Mouse (Mus musculus): ENCODE measurements around the gene Vegfb. TPM values are rescaled to one million over a fixed set of nuclear protein-coding genes. Genes with fewer than 3 reads are reported as not detected.
"Not testable (repeated sequence)": the region's sequence is repeated elsewhere in the genome, so short reads cannot be mapped to it uniquely, and the experiment has no call there.

The Vegfb gene
- polyA plus RNA-seq, 1 experiment from 2014 or later = 37.3 TPM

DNA sequence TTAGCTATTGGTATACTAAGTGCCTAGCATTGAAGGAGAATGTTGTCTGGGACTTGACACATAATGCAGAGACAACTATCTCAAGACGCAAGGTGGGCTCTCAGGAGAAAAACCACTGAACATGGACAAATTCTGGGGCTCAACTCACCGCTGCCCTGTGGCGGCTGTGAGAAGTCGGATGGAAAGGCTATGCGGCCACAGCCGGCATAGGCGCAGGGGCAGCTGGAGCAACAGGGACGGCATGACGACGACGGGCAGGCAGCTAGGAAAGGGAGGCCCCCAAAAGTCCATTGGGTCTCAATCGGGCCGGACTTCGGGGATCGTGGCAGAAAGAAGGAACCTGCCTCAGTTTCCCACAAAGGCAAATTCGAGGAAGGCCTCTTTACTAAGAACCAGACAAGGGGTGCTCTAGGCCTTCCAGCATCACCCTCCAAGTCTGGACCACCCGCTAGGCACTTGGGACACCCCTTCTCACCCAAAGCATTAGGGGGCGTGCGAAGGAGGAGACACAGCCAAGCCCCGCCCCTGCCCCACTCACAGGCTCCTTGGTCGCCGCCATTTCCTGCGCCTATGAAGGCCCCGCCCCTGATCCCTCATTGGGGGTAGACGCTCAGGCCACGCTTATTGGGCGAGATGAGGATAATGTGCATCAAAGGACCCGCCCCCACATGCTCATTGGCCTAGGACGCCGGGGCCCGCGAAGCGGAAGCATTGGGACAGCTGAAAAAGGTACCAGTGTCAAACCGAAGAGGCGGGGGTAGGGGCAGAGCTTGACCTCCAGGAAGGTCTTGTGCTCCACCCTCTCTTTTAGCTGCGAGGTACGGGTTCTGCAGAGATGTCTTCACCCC is 4.8 kb upstream of the Vegfb start, which contains the start of gene Dnajc4:
Dnajc4 (minus strand) TSS at position 562 of the 848 bp plus-strand sequence.
- H3K9ac ChIP-seq (replicated peaks; ENCODE audit: low read length) = peak within 1 kb of the TSS; percentile 80
- peak within 1 kb of the TSS; percentile 73 for H3K27ac ChIP-seq (ENCODE audit: low read length)
- ATAC-seq (ENCODE audit: low FRiP score, low TSS enrichment) = peak; percentile 95
- no peaks in the 10 kb centered on the region for H3K9me3 ChIP-seq (ENCODE audit: low read length)
- peak within 1 kb of the TSS; percentile 67 for H3K4me3 ChIP-seq (ENCODE audit: low read length)
- H3K27me3 ChIP-seq (ENCODE audit: insufficient read depth, low read length) = no peaks in the 10 kb centered on the region
- peak within 1 kb of the TSS; percentile 99 for H3K4me2 ChIP-seq (replicated peaks; ENCODE audit: low read depth, low read length)
- peaks cover 41% of the 10 kb centered on the region for H3K4me1 ChIP-seq (ENCODE audit: insufficient read depth, low read length)
- WGBS = 2% methylated on average over 37 of the region's 37 CpGs
- H3K36me3 ChIP-seq (ENCODE audit: insufficient read depth, low read length) = peaks cover 3% of the 10 kb centered on the region; the same call in 1 of the 2 replicates

DNA sequence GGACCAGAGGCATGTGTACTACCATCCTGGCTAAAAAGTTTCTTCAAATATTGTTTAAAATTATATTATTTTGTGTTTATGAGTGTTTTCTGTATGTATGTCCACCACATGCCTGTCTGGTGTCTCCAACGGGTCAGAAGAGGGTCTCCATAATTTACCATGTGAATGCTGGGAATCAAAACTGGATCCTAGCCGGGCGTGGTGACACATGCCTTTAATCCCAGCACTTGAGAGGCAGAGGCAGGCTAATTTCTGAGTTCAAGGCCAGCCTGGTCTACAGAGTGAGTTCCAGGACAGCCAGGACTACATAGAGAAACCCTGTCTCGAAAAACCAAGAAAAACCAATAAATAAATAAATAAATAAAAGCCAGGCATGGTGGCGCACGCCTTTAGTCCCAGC is 3.7 kb upstream of the Vegfb start:
- not testable (repeated sequence) for H3K4me3 ChIP-seq (ENCODE audit: low read length); H3K4me2 ChIP-seq (replicated peaks; ENCODE audit: low read depth, low read length); H3K9ac ChIP-seq (replicated peaks; ENCODE audit: low read length); H3K27ac ChIP-seq (ENCODE audit: low read length); H3K36me3 ChIP-seq (ENCODE audit: insufficient read depth, low read length); H3K9me3 ChIP-seq (ENCODE audit: low read length); ATAC-seq (ENCODE audit: low FRiP score, low TSS enrichment); H3K27me3 ChIP-seq (ENCODE audit: insufficient read depth, low read length)
- peaks cover 43% of the 10 kb centered on the region for H3K4me1 ChIP-seq (ENCODE audit: insufficient read depth, low read length)
- WGBS = 87% methylated on average over 6 of the region's 6 CpGs

DNA sequence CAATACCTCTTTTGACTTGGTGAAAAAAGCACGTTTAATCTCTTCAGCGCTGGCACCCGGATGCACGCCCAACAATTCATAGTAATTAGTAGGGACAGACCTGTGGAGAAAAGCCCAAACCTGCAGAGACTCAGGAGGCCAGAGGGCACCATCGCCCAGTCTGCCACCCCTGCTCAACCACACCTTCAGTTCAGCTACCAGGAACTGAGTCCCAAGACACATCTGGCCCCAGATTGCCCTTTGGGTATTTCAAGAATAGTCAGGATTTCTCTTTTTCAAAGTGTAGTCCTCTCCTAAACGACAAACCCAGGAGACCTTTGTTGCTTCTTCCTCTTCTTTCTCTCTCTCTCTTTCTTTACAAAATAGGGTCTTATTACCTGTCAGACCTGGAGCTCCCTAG is 3.3 kb upstream of the Vegfb start:
- 90% methylated on average over 6 of the region's 6 CpGs for WGBS
- H3K4me3 ChIP-seq (ENCODE audit: low read length) = no peak overlapping the region
- H3K9ac ChIP-seq (replicated peaks; ENCODE audit: low read length) = no peak overlapping the region
- H3K27ac ChIP-seq (ENCODE audit: low read length) = no peak overlapping the region
- no peaks in the 10 kb centered on the region for H3K27me3 ChIP-seq (ENCODE audit: insufficient read depth, low read length)
- no peak overlapping the region for H3K4me2 ChIP-seq (replicated peaks; ENCODE audit: low read depth, low read length)
- H3K9me3 ChIP-seq (ENCODE audit: low read length) = no peaks in the 10 kb centered on the region
- ATAC-seq (ENCODE audit: low FRiP score, low TSS enrichment) = no peak
- peaks cover 3% of the 10 kb centered on the region; the same call in 1 of the 2 replicates for H3K36me3 ChIP-seq (ENCODE audit: insufficient read depth, low read length)
- H3K4me1 ChIP-seq (ENCODE audit: insufficient read depth, low read length) = peaks cover 47% of the 10 kb centered on the region

DNA sequence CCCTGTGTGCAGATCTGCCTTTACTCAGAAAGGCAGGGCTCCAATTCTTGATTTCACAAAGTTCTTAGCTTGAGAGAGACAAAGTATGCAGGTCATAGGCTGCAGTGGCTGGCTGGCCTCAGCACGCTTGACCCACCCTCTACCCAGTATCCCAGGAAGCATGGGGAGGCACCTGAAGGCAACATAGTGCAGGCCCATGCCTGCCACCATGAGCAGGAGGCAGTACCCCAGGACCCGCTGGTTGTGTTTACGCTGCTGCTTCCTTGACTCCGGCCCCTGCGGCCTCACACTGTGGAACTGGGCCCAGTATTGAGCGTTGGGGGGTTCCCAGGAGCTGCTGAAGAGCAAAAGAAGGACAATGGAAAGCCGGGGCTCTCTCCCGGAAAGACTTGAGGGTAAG is 1.8 kb upstream of the Vegfb start:
- Histone ChIP-seq H3K27ac (ENCODE audit: low read length) (no peak overlapping the region), H3K9me3 (ENCODE audit: low read length) (no peaks in the 10 kb centered on the region), H3K27me3 (ENCODE audit: insufficient read depth, low read length) (no peaks in the 10 kb centered on the region), H3K4me2 (replicated peaks; ENCODE audit: low read depth, low read length) (no peak overlapping the region), H3K9ac (replicated peaks; ENCODE audit: low read length) (no peak overlapping the region), H3K4me1 (ENCODE audit: insufficient read depth, low read length) (peaks cover 35% of the 10 kb centered on the region), H3K36me3 (ENCODE audit: insufficient read depth, low read length) (peaks cover 14% of the 10 kb centered on the region), H3K4me3 (ENCODE audit: low read length) (no peak overlapping the region)
- WGBS = 90% methylated on average over 8 of the region's 8 CpGs
- no peak for ATAC-seq (ENCODE audit: low FRiP score, low TSS enrichment)

DNA sequence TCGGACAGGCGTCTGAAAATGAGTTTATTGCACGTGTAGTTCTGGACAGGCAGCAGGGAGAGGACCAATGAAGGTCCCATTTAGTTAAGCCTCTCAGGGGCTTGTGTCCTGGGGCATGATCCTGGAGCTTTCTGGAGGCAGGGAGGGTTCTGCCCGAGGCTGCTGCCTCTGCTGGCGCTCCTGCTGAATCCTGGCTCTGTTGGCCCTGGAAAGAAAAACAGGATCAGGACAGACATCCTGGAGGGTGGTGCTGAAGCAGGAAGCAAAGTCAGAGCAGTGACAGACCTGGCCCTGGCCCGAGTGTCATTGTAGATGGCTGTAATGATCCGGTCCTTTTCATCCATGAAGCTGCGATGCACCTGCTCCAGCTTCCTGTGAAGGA is 444 bp upstream of the Vegfb start:
- Histone ChIP-seq H3K36me3 (ENCODE audit: insufficient read depth, low read length) (peaks cover 18% of the 10 kb centered on the region), H3K9me3 (ENCODE audit: low read length) (no peaks in the 10 kb centered on the region), H3K27me3 (ENCODE audit: insufficient read depth, low read length) (no peaks in the 10 kb centered on the region), H3K4me2 (replicated peaks; ENCODE audit: low read depth, low read length) (peak overlapping the region; percentile 77), H3K9ac (replicated peaks; ENCODE audit: low read length) (peak overlapping the region; percentile 93), H3K4me1 (ENCODE audit: insufficient read depth, low read length) (peaks cover 28% of the 10 kb centered on the region), H3K4me3 (ENCODE audit: low read length) (peak overlapping the region; percentile 81), H3K27ac (ENCODE audit: low read length) (peak overlapping the region; percentile 79)
- 4% methylated on average over 8 of the region's 8 CpGs for WGBS
- no peak for ATAC-seq (ENCODE audit: low FRiP score, low TSS enrichment)

DNA sequence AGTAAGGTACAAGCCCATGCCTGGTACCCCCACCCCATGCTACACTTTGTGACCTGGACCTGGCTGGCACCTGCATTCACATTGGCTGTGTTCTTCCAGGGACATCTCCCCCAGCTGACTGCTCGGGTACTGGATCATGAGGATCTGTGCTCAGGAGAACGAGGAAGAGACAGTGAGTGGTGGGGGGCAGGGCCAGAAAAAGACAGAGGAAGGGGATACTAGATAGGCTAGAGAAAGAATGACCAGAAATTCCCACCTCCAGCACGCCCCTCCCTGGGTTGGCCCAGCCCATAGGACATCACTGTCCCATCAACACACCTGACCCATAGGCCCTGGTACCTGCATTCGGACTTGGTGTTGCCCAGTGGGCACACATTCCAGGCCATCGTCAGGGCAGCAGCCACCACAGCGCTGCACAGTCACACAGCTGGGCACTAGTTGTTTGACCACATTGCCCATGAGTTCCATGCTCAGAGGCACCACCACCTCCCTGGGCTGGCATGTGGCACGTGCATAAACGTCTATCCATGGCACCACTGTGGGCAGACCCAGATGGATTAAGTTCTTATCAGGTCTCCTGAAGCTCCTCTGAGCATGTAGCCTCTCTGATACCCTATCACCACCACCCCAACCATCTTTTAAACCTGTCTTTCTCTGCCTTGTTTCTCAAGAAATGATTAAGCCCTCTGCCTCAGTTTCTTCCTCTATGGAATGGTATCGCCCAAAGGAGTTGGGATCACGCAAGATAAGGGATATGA is 1.3 kb downstream of the Vegfb start:
- no peak for ATAC-seq (ENCODE audit: low FRiP score, low TSS enrichment)
- peak overlapping the region; percentile 93 for H3K9ac ChIP-seq (replicated peaks; ENCODE audit: low read length)

DNA sequence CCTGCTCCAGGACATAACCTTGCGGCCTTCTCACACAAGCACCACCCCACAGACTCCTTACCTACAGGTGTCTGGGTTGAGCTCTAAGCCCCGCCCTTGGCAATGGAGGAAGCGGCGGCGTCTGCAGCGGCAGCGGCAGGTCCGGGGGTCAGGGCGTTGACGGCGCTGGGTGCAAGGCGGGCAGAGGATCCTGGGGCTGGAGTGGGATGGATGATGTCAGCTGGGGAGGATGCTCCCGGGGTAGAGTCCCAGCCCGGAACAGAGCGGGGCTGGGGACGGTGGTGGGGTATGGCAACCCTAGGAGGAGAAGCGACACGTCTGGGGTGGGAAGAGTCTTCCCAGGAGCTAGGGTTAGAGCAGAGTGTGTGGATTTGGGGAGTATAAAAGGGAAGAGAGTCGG is 2.2 kb downstream of the Vegfb start:
- no peaks in the 10 kb centered on the region for H3K27me3 ChIP-seq (ENCODE audit: insufficient read depth, low read length)

More for the DNA sequence above, 1.3 kb downstream of the Vegfb start:
- 84% methylated on average over 10 of the region's 10 CpGs for WGBS
- Histone ChIP-seq H3K27me3 (ENCODE audit: insufficient read depth, low read length) (no peaks in the 10 kb centered on the region), H3K27ac (ENCODE audit: low read length) (no peak overlapping the region), H3K36me3 (ENCODE audit: insufficient read depth, low read length) (peaks cover 26% of the 10 kb centered on the region), H3K4me1 (ENCODE audit: insufficient read depth, low read length) (peaks cover 25% of the 10 kb centered on the region), H3K9me3 (ENCODE audit: low read length) (no peaks in the 10 kb centered on the region), H3K4me3 (ENCODE audit: low read length) (peak overlapping the region; percentile 81), H3K4me2 (replicated peaks; ENCODE audit: low read depth, low read length) (peak overlapping the region; percentile 77)

DNA sequence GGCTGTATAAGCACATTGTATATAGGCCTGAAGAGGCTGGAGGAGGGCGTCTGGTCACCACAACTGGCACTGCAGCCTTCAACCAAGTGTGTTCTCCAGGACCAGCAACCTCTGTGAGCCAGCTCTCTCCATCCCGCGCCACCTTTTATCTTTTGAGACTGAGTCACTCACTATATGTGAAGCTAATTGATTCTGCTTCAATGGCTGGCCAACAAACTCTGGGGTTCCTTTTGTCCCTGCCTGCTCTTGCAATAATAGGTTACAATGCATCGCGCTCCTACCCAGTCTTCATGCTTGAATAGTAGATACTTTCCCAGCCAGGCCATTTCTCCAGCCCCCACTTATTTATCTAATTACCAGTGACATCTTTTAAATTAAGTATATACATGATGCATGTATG is 3.8 kb downstream of the Vegfb start:
- no peak overlapping the region for H3K4me3 ChIP-seq (ENCODE audit: low read length)
- no peak overlapping the region for H3K9ac ChIP-seq (replicated peaks; ENCODE audit: low read length)
- H3K9me3 ChIP-seq (ENCODE audit: low read length) = no peaks in the 10 kb centered on the region
- H3K4me1 ChIP-seq (ENCODE audit: insufficient read depth, low read length) = peaks cover 35% of the 10 kb centered on the region
- ATAC-seq (ENCODE audit: low FRiP score, low TSS enrichment) = no peak
- H3K4me2 ChIP-seq (replicated peaks; ENCODE audit: low read depth, low read length) = no peak overlapping the region
- no peak overlapping the region for H3K27ac ChIP-seq (ENCODE audit: low read length)
- 90% methylated on average over 5 of the region's 5 CpGs for WGBS
- H3K36me3 ChIP-seq (ENCODE audit: insufficient read depth, low read length) = peaks cover 22% of the 10 kb centered on the region
- H3K27me3 ChIP-seq (ENCODE audit: insufficient read depth, low read length) = no peaks in the 10 kb centered on the region

More for the DNA sequence above, 2.2 kb downstream of the Vegfb start:
- no peak overlapping the region for H3K9ac ChIP-seq (replicated peaks; ENCODE audit: low read length)
- ATAC-seq (ENCODE audit: low FRiP score, low TSS enrichment) = no peak
- H3K4me2 ChIP-seq (replicated peaks; ENCODE audit: low read depth, low read length) = no peak overlapping the region
- H3K27ac ChIP-seq (ENCODE audit: low read length) = no peak overlapping the region
- H3K4me3 ChIP-seq (ENCODE audit: low read length) = no peak overlapping the region
- peaks cover 29% of the 10 kb centered on the region for H3K4me1 ChIP-seq (ENCODE audit: insufficient read depth, low read length)
- WGBS = 83% methylated on average over 19 of the region's 19 CpGs
- H3K36me3 ChIP-seq (ENCODE audit: insufficient read depth, low read length) = peaks cover 26% of the 10 kb centered on the region
- H3K9me3 ChIP-seq (ENCODE audit: low read length) = no peaks in the 10 kb centered on the region

DNA sequence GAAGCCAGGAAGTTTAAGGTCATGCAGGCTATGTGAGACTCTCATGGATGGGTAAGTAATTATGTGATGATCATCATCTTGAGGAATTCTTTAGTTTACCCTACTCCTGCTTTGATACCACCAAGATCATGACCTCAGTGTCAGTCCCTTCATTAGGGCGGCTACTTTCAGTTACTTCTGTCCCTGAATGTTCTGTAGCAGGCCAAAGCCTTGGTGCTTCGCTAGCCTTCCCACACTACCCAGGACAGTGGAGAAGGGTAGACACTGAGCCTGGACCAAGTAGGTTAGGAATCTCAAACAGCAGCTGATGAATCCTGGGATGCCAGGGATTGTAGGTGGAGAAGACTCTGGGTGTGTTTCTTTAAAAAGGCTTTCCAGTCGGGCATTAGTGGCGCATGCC is 6.0 kb downstream of the Vegfb start:
- Histone ChIP-seq H3K4me2 (replicated peaks; ENCODE audit: low read depth, low read length) (peak overlapping the region; percentile 84; the same call in 1 of the 2 replicates), H3K9ac (replicated peaks; ENCODE audit: low read length) (0 out of 2 replicates have a peak overlapping the region, but pooled peaks have one; percentile 13), H3K4me3 (ENCODE audit: low read length) (peak overlapping the region; percentile 72), H3K9me3 (ENCODE audit: low read length) (no peaks in the 10 kb centered on the region), H3K4me1 (ENCODE audit: insufficient read depth, low read length) (peaks cover 43% of the 10 kb centered on the region), H3K27ac (ENCODE audit: low read length) (peak overlapping the region; percentile 95; the same call in 1 of the 2 replicates), H3K27me3 (ENCODE audit: insufficient read depth, low read length) (no peaks in the 10 kb centered on the region), H3K36me3 (ENCODE audit: insufficient read depth, low read length) (peaks cover 34% of the 10 kb centered on the region)
- 97% methylated on average over 4 of the region's 4 CpGs for WGBS
- ATAC-seq (ENCODE audit: low FRiP score, low TSS enrichment) = no peak

Measured in kidney, embryonic 16.5 days (tissue).